Mouse (Mus musculus) kidney, adult 2 months (tissue): Measurements from ENCODE around the gene Lsmem1.

Source experiments
- CTCF ChIP-seq: fragments of 200-500 bp; conservative IDR thresholded peaks from 2 replicates; pipeline ENCODE4 v1.5.1; 2011; ENCODE audit warnings: low read depth, mild to moderate bottlenecking, control low read depth, low read length, moderate library complexity, mixed read lengths; ENCODE audit not compliant: insufficient read depth, insufficient read length
- POLR2A ChIP-seq: fragments of 200-500 bp; IDR thresholded peaks from one replicate; pipeline ENCODE4 v1.6.1; 2011; ENCODE audit warnings: low read depth, low read length, control low read depth

DNA sequence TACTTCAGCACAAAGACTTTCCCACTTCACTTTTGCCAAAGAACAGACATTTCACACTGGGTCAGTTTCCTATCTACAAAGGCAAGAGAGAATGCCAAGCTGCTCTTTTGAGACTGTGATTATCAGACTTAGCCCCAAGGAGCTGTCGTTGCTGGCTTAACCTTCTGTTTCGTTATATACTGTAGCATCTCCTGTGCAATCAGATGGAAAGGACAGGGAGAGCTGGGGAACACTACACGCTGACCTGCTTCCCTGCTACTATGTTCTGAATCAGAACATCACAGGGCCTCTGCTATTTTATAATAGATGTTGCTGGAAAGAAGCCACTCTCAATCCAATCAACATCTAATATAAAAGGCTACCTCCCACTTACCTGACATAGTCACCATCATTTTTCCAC, 9.8 kb upstream of the Lsmem1 start:
- no peak for TF ChIP-seq CTCF
- no peak for TF ChIP-seq POLR2A
